Mouse (Mus musculus): ENCODE measurements around the gene Grhl3.

DNA sequence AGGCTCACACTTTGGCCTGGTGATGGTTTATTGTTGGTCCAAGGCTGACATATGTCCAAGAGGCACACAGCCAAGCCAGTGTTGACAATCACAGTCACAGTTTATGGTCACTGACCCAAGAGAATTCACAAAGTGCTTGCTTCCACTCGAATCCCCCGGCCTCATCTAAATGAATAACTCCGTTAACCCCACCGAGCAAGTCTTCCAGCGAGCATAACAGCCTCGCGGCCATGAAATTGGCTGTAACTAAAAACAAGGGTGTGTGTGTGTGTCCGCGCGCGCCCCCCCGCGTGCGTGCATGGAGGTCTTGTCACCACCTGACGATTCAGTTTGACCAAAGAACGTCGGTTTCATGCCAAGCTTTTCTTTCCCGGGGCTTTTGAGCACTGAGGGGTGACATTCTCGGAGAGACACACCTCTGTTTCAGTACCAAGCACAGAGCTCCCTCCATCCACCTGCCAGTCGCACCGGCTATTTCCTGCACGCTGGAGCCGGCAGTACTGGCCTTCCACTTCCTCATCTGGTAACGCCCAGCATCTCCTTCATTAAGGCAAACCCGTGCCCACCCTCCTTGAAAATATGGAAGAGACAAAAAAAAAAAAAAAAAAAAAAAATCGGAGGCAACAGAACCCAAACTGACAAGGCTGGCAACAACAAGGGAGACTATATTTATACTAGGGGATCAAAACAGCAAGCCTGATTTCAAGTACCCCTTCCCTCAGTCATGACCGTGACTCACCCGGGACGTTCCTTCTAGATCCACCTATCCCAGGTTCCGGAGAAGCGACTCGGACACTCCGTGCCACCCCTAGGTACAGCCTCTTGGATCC lies 79.5 kb downstream of the Grhl3 start:
- TF ChIP-seq CTCF (IDR thresholded peaks at IDR 0.05; ENCODE audit: control insufficient read depth, insufficient read depth, insufficient replicate concordance, low read depth, low read length) (no peak), POLR2A (IDR thresholded peaks at IDR 0.05; ENCODE audit: control insufficient read depth, low read depth, low read length) (no peak)

Data from testis, adult 2 months (tissue).